Mouse (Mus musculus): ENCODE results near the gene Lpar1. TPM values are rescaled to one million over a fixed set of nuclear protein-coding genes. Genes with fewer than 3 reads are reported as not detected.
A peak's percentile ranks its signal among the peaks of the same experiment; 100 is the strongest.
"Not testable (repeated sequence)": the region's sequence is repeated elsewhere in the genome, so short reads cannot be mapped to it uniquely, and the experiment has no call there.

The Lpar1 gene
- polyA plus RNA-seq, 1 experiment from 2014 or later = 63.8 TPM

- Histone ChIP-seq H3K4me3 (ENCODE audit: low read depth, low read length) (peak overlapping the region; percentile 62), H3K27me3 (ENCODE audit: control insufficient read depth, insufficient read depth, low read length) (no peaks in the 10 kb centered on the region), H3K9me3 (ENCODE audit: control insufficient read depth, low read length) (no peaks in the 10 kb centered on the region), H3K27ac (ENCODE audit: low read depth, low read length) (no peak overlapping the region), H3K4me1 (replicated peaks; ENCODE audit: control insufficient read depth, insufficient read depth, low read length) (peaks cover 5% of the 10 kb centered on the region; the same call in 1 of the 2 replicates), H3K36me3 (ENCODE audit: control insufficient read depth, insufficient read depth, low read length) (no peaks in the 10 kb centered on the region), H3K4me2 (ENCODE audit: low read depth, low read length, severe bottlenecking) (peak overlapping the region; percentile 75), H3K9ac (ENCODE audit: low read length) (peak overlapping the region; percentile 56)
- ATAC-seq (replicated peaks; ENCODE audit: low FRiP score) (no peak), DNase-seq (ENCODE audit: low spot score) (no peak)
- 5% methylated on average over 10 of the region's 10 CpGs for WGBS
Observed at GRCm38 (mm10) chr4:58552229-58552628, 1.5 kb downstream of the Lpar1 start.

DNA sequence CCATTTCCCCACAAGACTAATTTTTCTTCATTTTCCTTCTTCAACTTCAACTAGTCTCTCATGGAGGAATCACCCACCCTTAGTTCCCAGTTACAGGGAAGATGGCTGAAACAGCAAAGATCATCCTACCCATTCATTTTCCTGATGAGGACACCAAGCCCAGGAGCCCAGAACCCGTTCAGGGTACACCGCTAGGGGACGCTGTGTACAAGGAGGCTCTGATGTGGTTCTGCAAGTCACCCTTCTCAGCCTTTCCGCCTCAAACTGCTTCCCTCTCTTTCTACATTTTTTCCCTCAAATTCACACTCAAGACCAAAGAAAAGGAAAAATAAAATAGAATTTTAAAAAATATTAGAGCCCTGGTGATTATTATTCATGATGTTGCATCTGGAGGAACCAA lies 1.9 kb downstream of the Lpar1 start:
- ATAC-seq (replicated peaks; ENCODE audit: low FRiP score) = no peak
- peaks cover 5% of the 10 kb centered on the region; the same call in 1 of the 2 replicates for H3K4me1 ChIP-seq (replicated peaks; ENCODE audit: control insufficient read depth, insufficient read depth, low read length)
- 3% methylated on average over 4 of the region's 4 CpGs for WGBS
- H3K27ac ChIP-seq (ENCODE audit: low read depth, low read length) = no peak overlapping the region
- H3K9me3 ChIP-seq (ENCODE audit: control insufficient read depth, low read length) = no peaks in the 10 kb centered on the region
- H3K4me2 ChIP-seq (ENCODE audit: low read depth, low read length, severe bottlenecking) = peak overlapping the region; percentile 75; the same call in 1 of the 2 replicates
- peak; percentile 95 for DNase-seq (ENCODE audit: low spot score)
- no peak overlapping the region for H3K9ac ChIP-seq (ENCODE audit: low read length)
- H3K4me3 ChIP-seq (ENCODE audit: low read depth, low read length) = peak overlapping the region; percentile 62
- no peaks in the 10 kb centered on the region for H3K36me3 ChIP-seq (ENCODE audit: control insufficient read depth, insufficient read depth, low read length)
- H3K27me3 ChIP-seq (ENCODE audit: control insufficient read depth, insufficient read depth, low read length) = no peaks in the 10 kb centered on the region

- Histone ChIP-seq H3K9ac (ENCODE audit: low read length) (no peak overlapping the region), H3K4me1 (replicated peaks; ENCODE audit: control insufficient read depth, insufficient read depth, low read length) (peaks cover 4% of the 10 kb centered on the region), H3K27ac (ENCODE audit: low read depth, low read length) (no peak overlapping the region), H3K4me2 (ENCODE audit: low read depth, low read length, severe bottlenecking) (no peak overlapping the region), H3K4me3 (ENCODE audit: low read depth, low read length) (no peak overlapping the region), H3K36me3 (ENCODE audit: control insufficient read depth, insufficient read depth, low read length) (no peaks in the 10 kb centered on the region; the same call in 1 of the 2 replicates), H3K27me3 (ENCODE audit: control insufficient read depth, insufficient read depth, low read length) (no peaks in the 10 kb centered on the region), H3K9me3 (ENCODE audit: control insufficient read depth, low read length) (no peaks in the 10 kb centered on the region)
- DNase-seq (ENCODE audit: low spot score) = no peak
- 63% methylated on average over 9 of the region's 9 CpGs for WGBS
- no peak for ATAC-seq (replicated peaks; ENCODE audit: low FRiP score)
Observed at GRCm38 (mm10) chr4:58547725-58548124, 6.0 kb downstream of the Lpar1 start.

DNA sequence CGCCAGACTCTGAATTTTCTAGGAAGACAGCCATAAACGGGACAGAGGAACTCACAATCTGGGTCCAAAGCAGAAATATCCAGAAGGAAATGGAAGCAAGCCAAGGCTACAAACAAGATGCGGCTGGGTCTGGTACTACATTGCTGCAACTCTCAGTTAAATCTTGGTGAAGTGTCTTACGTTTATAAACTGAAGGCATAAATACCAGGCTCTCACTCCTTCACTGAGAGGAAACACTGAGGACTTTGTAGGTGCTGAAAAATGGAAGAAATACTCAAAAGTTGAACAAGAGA lies 6.5 kb downstream of the Lpar1 start:
- no peak overlapping the region for H3K4me3 ChIP-seq (ENCODE audit: low read depth, low read length)
- H3K4me2 ChIP-seq (ENCODE audit: low read depth, low read length, severe bottlenecking) = no peak overlapping the region
- H3K27me3 ChIP-seq (ENCODE audit: control insufficient read depth, insufficient read depth, low read length) = no peaks in the 10 kb centered on the region
- WGBS = 75% methylated on average over 4 of the region's 4 CpGs
- ATAC-seq (replicated peaks; ENCODE audit: low FRiP score) (no peak), DNase-seq (ENCODE audit: low spot score) (no peak)
- no peaks in the 10 kb centered on the region for H3K9me3 ChIP-seq (ENCODE audit: control insufficient read depth, low read length)
- no peaks in the 10 kb centered on the region; the same call in 1 of the 2 replicates for H3K36me3 ChIP-seq (ENCODE audit: control insufficient read depth, insufficient read depth, low read length)
- H3K27ac ChIP-seq (ENCODE audit: low read depth, low read length) = no peak overlapping the region
- H3K9ac ChIP-seq (ENCODE audit: low read length) = no peak overlapping the region
- peaks cover 4% of the 10 kb centered on the region for H3K4me1 ChIP-seq (replicated peaks; ENCODE audit: control insufficient read depth, insufficient read depth, low read length)

- H3K9me3 ChIP-seq (ENCODE audit: control insufficient read depth, low read length) = no peaks in the 10 kb centered on the region
- H3K9ac ChIP-seq (ENCODE audit: low read length) = no peak overlapping the region
- no peak overlapping the region for H3K4me2 ChIP-seq (ENCODE audit: low read depth, low read length, severe bottlenecking)
- peak; percentile 36; the same call in 1 of the 2 replicates for ATAC-seq (replicated peaks; ENCODE audit: low FRiP score)
- peak; percentile 58 for DNase-seq (ENCODE audit: low spot score)
- 40% methylated on average over 11 of the region's 11 CpGs for WGBS
- no peaks in the 10 kb centered on the region for H3K27me3 ChIP-seq (ENCODE audit: control insufficient read depth, insufficient read depth, low read length)
- H3K36me3 ChIP-seq (ENCODE audit: control insufficient read depth, insufficient read depth, low read length) = no peaks in the 10 kb centered on the region; the same call in 1 of the 2 replicates
- peaks cover 4% of the 10 kb centered on the region for H3K4me1 ChIP-seq (replicated peaks; ENCODE audit: control insufficient read depth, insufficient read depth, low read length)
- H3K27ac ChIP-seq (ENCODE audit: low read depth, low read length) = no peak overlapping the region
- no peak overlapping the region for H3K4me3 ChIP-seq (ENCODE audit: low read depth, low read length)
Observed at GRCm38 (mm10) chr4:58546441-58547272, 7.0 kb downstream of the Lpar1 start.

- peak; percentile 21; the same call in 1 of the 2 replicates for ATAC-seq (replicated peaks; ENCODE audit: low FRiP score)
- Histone ChIP-seq H3K9me3 (ENCODE audit: control insufficient read depth, low read length) (no peaks in the 10 kb centered on the region), H3K4me1 (replicated peaks; ENCODE audit: control insufficient read depth, insufficient read depth, low read length) (peaks cover 4% of the 10 kb centered on the region), H3K27ac (ENCODE audit: low read depth, low read length) (no peak overlapping the region), H3K4me3 (ENCODE audit: low read depth, low read length) (no peak overlapping the region), H3K27me3 (ENCODE audit: control insufficient read depth, insufficient read depth, low read length) (no peaks in the 10 kb centered on the region), H3K36me3 (ENCODE audit: control insufficient read depth, insufficient read depth, low read length) (no peaks in the 10 kb centered on the region; the same call in 1 of the 2 replicates), H3K4me2 (ENCODE audit: low read depth, low read length, severe bottlenecking) (no peak overlapping the region), H3K9ac (ENCODE audit: low read length) (no peak overlapping the region)
- WGBS = 50% methylated on average over 9 of the region's 9 CpGs
- no peak for DNase-seq (ENCODE audit: low spot score)
Observed at GRCm38 (mm10) chr4:58545888-58546432, 7.7 kb downstream of the Lpar1 start.

DNA sequence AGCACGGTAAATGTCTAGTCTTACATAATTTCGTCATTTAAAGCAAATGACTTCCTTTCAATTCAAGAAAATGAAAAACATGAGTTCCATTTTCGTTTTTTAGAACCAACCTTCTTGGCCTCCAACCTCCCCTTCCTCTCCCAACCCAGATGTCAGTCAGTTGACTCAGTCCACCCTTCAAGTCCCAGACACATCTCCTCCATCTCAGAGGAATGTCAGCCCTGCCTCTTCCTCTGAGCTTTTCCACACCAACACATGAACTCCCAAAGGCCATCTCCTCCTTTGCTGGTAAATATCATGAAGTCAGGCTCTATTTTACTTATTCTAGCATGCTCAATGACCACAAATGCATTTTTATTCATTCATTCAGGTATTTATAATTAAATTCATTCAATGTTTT lies 10.5 kb downstream of the Lpar1 start:
- Histone ChIP-seq H3K27me3 (ENCODE audit: control insufficient read depth, insufficient read depth, low read length) (no peaks in the 10 kb centered on the region), H3K4me3 (ENCODE audit: low read depth, low read length) (no peak overlapping the region), H3K9me3 (ENCODE audit: control insufficient read depth, low read length) (no peaks in the 10 kb centered on the region), H3K4me1 (replicated peaks; ENCODE audit: control insufficient read depth, insufficient read depth, low read length) (peaks cover 4% of the 10 kb centered on the region), H3K9ac (ENCODE audit: low read length) (no peak overlapping the region), H3K27ac (ENCODE audit: low read depth, low read length) (no peak overlapping the region), H3K36me3 (ENCODE audit: control insufficient read depth, insufficient read depth, low read length) (no peaks in the 10 kb centered on the region; the same call in 1 of the 2 replicates), H3K4me2 (ENCODE audit: low read depth, low read length, severe bottlenecking) (no peak overlapping the region)
- WGBS = 90% methylated on average over 3 of the region's 3 CpGs
- no peak for ATAC-seq (replicated peaks; ENCODE audit: low FRiP score)
- DNase-seq (ENCODE audit: low spot score) = no peak

DNA sequence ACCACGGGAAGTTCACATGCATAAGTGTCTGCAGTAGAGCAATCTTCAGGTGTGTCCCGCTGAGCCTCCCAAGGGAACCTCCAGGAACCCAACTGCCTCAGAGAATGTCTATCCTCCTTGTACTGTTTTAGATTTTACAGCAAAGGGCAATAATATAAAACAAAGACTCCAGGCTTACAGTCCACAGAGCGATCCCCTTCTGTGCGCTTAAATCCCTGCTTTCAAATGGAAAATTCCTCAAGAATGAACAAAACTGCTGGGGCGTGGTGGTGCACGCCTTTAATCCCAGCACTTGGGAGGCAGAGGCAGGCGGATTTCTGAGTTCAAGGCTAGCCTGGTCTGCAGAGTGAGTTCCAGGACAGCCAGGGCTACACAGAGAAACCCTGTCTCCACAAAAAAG lies 11.0 kb downstream of the Lpar1 start:
- WGBS = 91% methylated on average over 7 of the region's 7 CpGs
- not testable (repeated sequence) for H3K4me1 ChIP-seq (replicated peaks; ENCODE audit: control insufficient read depth, insufficient read depth, low read length); H3K9me3 ChIP-seq (ENCODE audit: control insufficient read depth, low read length); H3K4me2 ChIP-seq (ENCODE audit: low read depth, low read length, severe bottlenecking); H3K4me3 ChIP-seq (ENCODE audit: low read depth, low read length); H3K27ac ChIP-seq (ENCODE audit: low read depth, low read length); DNase-seq (ENCODE audit: low spot score); H3K9ac ChIP-seq (ENCODE audit: low read length); H3K36me3 ChIP-seq (ENCODE audit: control insufficient read depth, insufficient read depth, low read length); H3K27me3 ChIP-seq (ENCODE audit: control insufficient read depth, insufficient read depth, low read length); ATAC-seq (replicated peaks; ENCODE audit: low FRiP score)
